Mouse (Mus musculus) cerebellum, adult 9-11 months (tissue): Measurements from ENCODE around the gene Sgcd.

Experiments used
- DNase-seq: peaks from one replicate; pipeline ENCODE4 v3.0.0; 2022

The Sgcd gene

DNA sequence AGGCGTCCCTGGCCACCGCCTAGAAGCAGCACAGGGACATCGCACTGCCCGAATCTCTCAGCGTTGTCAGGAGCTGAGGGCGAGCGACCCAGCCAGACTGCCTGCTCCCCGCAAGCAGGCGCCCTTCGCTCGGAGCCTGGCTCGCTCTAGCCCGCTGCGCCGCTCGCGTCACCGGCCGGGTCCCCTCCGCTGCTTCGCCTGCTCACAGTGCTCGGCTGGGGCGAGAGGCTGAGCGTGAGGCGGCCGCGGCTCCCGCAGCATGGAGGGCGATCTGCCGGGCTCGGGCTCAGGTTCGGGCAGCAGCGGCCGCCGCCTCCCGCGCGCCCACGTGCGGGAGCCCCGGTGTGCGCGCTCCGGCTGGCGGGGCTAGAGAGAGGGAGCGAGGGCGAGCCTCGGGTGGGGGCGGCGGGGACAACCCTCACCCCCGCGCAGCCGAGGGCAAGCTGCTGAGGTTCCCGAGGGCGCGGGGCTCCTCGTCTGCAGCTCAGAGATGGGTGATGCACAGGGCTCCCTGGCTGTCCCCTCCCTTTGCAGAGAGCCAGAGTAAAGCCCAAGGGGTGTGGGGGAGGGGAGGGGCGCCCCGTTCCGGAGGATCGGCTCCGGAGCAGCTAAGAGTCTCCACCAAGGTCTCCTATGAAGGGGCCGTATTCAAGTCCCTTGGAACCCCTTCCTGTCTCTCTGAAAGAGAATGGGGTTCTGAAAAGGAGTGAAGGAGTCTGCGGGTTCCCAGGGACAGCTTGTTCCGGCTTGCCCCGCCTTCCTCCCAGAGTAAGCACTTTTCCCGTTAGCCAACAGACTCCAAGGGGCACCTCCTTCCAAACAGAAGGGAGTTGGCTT is at the start of gene Sgcd:
Gene Sgcd, minus strand, starts transcription at position 273 of the 837 bp plus-strand sequence.
- no peak for DNase-seq

DNA sequence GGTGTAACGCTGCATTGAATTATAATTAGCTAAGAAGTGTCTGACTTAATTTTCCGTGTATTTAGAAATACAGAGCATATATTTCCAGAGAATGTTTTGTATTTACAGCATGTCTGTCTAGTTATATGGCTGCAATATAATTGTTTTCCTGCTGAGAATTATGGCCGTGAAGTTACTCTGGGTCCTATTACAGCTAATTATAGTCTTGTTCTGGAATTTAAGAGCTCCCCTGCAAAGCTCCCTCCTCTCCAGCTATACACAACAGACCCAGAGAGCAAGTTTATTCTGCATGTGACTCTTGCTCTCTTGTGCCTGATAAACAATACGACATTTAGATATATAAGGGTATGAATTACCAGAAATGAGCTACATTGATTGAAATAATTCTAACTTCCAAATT is 49.3 kb upstream of the Sgcd start:
- DNase-seq = no peak

DNA sequence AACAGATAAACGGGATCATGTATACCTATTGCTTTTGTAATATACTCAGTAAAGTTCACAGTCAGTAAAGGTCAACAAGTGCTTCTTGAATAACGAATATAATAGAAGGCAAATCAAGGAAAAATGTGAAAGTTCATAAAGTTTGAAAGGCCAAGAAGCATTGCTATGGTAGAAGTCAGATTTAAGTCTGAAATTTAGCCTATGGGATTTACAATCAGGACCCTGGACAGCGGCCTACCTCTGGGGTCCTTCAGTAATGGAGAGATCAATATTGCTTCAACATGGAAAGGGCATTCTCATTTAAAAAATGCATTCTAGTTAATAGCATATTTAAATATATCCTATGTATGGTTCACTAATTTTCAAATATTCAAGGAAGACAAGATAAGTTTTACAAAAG is 24.1 kb upstream of the Sgcd start:
- no peak for DNase-seq

DNA sequence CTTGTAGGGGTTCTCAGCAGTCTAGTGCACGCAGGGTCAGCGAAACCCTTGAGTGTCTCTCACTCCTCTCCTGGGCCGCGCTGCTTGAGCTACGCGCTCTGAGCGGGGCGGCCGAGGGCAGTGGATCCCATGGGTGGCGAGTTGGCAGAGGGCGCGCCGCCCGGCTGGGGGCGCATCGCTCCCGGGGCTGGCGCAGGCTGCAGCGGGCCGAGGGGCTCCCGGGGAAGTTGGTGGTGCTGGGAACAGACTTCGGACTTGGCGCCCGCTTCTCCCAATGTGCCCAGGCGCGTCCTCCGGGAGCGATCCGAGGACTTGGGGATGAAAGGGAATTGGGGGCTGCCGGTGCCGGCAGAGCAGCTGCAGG is 454 bp downstream of the Sgcd start:
- DNase-seq = no peak

DNA sequence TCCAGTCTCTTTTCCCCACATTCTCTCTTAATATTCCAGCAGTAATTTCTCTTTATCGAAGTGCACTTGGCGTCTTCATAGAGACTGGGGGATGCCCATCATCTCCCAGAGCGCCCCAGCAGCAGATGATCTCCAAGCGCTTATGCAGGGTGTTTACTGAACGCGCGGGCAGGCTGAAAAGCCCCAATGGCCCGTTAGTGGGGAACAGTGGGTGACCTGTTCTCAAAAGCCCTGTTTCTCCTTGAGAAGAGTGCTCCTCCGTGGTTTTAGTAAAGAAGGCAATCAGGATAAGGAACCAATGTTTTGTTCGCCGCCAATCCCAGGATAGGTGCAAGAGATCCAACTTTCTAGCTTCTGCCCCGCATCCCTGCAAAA is 889 bp downstream of the Sgcd start:
- DNase-seq = no peak

DNA sequence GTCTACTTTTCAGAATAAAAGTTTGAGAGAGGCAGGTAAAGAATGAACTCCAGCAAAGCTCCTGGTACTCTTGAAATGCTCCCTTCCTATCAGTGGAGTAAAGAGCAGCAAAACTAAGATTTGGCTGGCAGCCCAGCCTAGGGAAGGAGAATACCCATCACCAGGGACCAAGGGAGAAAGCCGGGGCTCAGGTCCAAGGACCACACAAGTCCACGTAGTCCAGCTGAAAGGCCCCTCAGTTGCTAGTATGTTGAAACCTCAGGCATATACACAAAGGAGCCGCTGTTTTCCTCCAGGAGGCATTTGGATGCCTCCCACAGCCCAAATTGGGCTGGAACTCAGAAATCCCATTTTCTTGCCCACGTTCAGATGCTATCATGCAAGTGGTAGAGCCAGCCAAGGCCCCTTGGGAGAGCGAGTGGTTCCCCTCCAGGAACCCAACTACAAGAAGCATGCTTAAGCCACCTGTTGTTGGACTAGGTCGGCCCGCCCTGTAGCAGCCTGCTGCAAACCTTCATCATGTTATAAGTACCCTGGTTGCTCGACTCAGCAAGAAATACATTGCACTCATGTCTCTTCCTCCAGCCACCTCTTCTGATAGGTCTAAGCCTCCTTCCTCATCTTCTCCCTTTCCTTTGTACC is 1.4 kb downstream of the Sgcd start:
- no peak for DNase-seq

DNA sequence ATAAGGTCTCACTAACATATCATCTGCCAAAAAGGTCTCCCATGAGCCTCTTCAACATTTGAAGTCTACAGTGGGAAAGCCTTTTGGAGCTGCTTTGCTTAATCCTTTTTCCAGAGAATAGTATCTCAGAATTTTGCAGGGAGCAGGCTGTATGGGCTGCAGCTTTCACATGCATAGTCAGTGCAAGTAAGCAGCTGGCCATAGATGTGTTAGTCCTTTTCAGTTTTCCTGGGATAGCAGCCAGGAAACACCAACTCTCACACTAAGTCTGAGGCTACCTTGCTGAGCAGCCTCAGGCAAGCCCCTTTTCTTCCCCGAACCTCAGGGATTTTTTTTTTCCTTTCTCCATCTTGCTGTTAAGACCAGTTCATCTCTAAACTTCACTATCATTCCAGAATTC is 6.6 kb downstream of the Sgcd start:
- DNase-seq = no peak

DNA sequence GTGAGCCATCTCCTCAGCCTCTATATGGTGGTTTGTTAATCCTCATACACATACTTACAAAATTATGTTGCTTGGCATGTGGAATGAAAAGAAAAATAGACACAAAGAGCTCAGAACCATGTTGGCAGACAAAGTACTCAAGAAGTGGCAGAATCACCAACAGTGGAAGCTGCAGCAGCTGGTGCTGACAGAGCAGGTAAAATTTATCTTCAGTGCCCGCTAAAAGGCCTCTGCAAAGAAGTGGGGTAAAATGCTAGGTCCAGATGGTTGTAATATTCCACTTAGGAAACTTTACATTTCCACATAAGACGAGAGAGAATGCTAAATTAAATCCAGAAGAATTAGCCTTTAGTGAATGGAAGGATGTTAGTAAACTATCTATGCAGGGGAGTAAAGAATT is 7.7 kb downstream of the Sgcd start:
- no peak for DNase-seq

DNA sequence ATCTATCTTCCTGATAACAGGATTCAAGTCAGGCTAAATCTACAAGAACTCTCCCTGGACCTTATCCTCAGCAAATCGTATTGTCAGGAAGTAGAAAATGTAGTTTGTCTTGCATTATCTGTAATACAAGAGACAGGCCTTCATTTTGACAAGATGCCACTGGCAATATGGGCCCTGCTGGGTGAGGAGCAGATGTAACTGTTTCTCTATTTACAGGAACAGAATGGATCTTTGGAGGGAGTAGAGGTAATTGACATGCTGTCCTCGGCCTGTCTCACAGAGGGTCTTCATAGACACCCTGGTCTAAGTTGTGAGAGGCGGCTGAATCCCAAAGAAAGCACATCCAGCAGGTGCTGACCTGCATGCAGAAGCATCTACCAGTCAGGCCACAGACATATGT is 35.5 kb downstream of the Sgcd start:
- DNase-seq = no peak

DNA sequence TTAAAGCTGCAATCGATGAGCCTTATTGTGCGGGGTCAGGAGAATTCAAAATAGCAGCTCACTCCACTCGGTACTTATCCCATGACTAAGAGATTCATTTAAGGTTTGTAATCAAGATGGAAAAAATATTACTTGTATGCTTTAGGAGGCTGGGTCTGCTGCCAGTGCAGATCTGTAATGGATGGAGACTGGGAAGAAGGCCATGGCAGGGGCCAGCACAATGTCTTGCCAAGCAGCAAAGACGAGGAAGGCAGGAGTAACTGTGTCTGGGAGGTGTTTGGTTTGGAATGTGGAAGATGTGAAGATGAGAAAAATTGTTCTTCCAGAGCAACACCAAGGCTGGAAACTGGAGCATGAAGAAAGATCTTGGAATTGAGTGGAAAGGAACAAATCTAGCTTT is 36.4 kb downstream of the Sgcd start:
- no peak for DNase-seq

DNA sequence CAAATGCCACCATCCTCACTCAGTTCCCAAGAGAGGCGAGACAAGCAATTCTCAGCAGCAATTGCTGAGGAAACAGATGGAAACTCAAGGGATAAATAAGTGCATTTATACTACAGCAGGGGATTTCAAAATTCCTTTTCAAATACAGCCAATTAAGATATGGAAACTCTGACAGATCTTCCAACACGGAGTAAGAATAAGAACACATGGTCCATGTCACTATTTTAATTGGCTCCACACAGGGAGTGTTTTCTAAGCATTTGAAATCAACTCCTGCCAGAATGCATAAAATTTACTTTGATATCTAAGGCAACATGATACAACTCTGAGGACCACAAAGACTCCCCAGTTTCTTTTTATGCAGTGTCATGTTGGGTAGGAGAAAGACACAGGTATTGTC is 49.0 kb downstream of the Sgcd start:
- no peak for DNase-seq

DNA sequence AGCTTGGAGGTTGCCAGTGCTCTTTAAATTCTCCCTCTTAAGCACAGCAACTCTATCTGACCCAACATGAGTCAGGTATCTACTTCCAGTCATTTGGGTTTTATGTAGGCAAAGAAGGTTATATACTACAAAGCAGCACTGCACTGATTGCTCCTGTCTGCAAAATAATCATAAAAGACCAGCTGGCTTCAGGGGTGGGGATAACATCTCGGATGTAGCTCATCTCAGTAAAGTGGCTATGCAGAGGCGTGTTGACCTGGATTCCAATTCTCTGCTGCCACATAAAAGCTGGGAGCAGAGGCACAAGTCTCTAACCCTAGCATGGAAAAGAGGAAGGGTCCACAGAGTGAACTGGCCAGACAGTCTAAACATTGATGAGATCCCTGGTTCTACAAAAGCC is 71.2 kb downstream of the Sgcd start:
- DNase-seq = no peak

DNA sequence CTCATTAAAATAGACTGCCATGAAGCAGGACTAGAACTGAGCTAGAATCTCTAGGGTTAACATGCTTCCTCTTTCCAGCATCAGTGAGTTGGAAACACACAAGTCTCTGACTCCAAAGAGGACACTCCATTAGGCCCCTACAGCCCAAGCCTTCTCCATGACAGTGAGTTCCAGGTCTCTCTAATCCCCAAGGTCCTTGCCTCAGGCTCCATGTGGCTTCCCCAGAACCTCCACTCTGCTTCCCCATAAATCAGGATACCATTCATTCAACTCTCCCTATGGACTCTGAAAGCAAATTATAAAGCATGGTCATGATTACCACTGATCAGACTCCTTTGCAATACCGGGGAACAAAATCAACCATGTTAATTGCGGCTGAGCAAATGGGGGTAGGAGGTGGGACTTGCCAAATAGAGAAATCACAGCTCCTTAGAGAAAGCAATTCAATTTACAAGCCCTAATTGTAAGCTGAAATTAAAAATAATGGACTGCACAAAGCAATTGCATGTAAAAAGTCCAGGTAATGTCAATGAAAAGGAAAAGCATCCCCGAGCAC is 97.1 kb downstream of the Sgcd start:
- no peak for DNase-seq

DNA sequence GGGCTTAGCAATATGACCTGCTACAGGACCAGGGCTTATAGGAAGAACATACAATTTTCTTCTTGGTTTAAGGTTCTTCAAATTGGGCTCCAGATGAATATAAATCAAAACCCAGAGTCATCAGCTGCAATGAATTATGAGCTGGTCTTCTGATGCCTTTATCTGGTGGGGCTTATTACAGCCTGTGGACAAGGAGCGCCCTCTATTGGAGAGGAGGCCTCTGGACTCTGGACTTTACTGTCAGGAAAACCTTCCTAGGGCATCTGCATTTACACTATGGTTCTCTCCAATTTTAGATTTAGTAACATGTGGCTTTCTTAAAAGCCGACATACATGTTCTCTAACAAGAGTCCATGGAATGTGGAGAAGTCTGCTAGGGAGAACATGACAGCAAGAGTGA is 98.5 kb downstream of the Sgcd start:
- no peak for DNase-seq

DNA sequence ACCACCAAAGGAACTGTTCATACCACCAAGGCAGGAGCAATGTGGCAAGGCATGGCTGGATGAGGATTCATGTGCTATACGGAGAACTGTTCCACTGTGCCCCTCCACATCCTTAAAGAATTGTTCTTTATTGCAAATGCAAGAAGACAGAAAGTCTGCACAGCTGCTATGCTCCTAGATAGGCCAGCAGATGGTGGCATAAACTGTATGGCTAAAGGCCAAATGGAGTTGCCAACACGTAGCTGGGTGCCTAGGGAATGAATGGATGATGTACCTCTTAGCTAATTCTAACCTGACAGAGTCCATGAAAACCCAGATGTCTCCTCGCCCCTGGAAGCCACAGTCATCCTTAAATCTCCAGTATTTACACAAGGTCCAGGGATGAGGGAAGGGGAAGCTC is 103.5 kb downstream of the Sgcd start:
- DNase-seq = peak; percentile 12

DNA sequence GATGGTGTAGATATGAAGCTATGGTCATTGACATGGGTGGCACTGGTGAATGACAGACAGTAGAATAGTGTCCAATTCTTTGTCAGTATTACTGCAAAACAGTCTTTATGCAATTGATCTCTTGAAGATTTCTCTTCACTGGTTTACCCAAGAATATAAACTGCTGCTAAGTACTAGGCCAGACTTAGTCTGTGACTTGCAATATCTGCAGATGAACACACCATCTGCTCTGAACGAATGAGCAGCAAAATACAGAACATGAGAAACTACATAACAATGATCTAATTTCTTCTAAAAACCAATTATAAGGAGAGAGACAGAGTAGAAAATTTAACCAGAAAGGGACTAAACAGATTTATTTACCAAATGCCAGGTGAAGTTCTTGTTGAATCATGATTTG is 105.2 kb downstream of the Sgcd start:
- DNase-seq = no peak

DNA sequence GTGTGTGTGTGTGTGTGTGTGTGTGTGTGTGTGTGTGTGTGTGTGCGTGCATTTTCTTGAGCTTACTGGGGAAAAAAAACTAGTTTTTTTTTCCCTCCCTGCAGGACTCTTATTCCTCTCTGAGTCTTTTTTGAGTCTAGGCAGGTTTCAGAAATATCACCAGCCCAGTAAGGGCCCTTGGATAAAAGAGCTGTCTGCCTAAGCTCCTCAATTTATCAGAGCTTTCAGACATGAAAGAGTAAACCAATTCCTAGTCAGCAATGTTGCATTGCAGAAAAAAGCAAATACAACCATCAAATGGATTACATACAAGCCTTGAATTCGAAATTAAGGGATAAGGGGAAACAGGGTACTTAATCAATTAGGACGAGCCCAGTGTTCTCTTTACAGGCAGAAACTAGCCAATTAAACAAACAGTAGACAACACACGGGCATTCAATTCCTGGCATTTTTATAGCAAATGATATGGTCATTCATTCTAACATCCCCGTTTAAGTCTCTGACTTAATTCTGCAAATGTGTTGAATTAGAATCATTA is 112.1 kb downstream of the Sgcd start:
- DNase-seq = no peak

DNA sequence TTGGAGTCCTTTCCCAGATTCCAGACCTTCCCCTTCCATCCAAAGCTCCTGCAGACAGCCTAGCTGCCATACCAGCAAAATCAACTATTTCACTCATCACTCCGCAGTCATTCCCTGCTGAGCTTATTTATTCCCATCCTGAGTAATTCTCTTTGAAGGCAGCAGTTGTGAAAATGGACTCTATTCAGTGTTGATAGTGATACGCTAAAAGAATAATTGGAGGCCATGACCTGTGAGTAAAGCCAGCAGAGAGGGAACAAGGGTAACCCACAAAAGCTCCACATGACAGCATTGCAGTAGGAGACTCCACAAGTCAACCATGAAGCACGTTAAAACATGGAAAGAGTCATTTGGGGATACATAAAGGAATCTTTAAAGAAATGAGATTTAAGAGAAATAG is 142.9 kb downstream of the Sgcd start:
- no peak for DNase-seq

DNA sequence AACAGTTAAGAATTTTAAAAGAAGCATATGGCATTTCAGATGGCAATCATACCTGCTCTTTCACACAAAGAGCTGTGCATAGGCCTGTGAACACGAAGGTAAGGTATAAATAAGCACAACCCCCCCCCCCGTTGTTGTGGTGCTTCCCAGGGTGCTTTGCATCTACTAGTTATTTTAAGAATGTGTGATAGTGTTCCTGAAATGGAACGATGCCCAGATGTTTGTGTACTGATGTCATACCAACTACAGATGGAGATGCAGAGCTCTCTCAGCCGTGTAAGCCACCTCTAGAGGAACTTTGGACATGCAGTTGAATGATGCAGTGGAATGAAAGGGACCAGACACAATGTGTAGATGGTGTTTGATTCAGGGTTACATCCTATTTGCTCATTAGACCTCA is 155.5 kb downstream of the Sgcd start:
- no peak for DNase-seq

DNA sequence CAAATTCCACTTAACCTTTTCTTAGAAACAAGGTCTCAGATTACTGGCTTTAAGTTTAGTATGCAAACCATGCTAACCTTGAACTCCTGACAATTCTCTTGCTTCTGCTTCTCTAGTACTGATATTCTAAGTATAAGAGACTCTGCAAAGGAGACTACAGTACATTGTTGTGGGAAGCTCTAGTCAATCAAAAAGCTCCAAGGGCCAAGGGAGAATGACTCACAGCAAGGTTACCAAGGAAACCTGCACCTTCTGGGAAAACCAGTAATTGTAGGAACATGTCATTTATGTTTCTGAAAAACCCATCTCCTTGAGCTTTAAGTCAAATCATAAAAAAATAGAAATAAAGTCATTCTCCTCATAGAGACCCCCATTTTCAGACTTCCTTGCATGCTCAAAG is 178.5 kb downstream of the Sgcd start:
- no peak for DNase-seq

DNA sequence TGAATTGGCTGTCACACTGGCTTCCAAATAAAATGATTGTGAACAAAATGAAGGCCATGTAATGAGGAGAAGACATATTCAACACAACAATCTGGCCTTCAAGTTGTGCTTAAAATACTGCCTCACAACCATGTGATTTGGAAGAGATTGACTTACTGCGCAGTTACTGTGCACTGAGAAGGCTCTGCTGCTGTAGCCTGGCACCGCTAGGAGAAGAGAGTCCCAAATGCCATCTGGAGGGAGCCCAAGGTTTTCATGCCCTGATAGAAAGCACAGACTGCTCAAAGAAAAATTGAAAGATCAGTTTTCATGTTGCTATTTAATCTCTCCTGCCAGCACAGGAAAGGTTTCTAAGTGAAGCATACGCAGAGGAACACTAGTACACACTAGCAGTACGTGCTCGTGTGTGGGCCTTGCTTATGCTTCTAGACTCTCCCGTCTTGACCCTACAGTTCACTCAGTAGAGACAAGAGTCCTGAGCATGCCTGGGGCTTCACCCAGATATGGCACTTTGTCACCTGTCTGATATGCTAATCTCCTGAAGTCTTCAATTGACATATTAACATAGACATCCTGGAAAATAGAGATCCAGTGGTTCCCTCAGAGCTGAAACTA is 184.6 kb downstream of the Sgcd start:
- DNase-seq = no peak

DNA sequence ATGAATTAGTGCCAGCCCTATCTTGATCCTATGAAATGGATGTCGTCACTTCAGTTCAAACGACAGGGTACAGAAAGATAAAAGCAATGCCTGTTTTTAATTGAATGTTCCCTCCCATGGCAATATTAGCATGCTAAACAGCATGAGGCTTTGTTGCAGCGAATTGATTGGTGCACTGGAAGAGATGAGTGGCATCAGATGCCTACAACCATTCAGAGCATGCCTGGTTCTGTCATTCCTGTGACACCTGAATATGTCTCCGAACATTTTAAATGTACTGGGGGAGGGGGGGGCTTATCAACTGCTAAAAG is 210.9 kb downstream of the Sgcd start:
- no peak for DNase-seq

DNA sequence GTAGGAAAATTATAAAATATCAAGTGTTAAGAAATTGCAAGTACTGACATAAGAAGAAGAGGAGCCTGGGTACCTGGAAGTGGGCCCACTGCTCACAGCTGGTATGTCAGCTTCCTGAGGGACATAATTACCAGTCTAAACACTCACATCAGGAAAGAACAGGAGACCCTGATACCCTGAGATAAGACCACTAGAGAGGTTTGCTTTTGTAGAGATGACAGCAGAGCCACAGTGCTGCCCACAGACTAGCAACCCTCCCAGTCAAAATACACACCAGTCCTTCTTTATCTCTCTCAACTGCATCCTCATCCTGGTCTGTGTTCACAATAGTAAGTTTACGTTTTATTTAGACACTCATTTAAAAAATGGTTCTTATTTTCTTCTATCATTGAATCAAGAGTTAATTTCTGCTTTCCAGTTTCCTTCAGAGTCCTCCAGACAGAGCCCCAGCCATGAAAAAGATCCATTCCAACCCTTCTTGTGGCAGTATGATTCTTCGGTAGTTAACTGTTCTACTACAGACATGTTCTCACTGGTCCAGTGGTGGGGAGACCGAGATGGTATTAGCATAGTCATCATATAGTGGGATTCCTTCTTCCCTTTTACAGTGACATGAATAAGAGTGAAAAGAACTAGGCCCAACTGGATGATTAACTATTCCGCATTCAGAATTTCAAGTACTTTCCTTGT is 211.4 kb downstream of the Sgcd start:
- DNase-seq = no peak

DNA sequence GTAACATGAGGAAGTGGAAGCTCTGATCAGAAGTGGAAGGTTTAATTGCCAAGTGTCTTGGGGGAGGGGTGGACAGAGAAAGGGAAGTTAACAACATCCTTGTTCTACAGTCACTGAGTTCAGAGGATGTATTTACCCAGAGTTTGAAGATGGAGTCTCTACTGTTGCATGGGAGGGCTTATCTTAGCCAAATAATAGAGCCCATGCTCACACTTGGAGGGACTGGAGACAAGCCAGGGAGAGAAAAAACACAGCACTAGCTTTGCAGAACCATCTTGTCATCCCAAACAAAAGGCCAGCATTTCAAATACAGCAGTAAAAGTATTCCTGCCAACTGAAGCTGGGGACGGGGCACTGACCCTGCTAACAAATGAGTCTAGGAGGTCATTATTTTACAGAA is 212.8 kb downstream of the Sgcd start:
- DNase-seq = no peak
